Mouse (Mus musculus) hindbrain, embryonic 11.5 days (tissue): ENCODE data around the gene Daxx. TPM values are rescaled to one million over a fixed set of nuclear protein-coding genes. Genes with fewer than 3 reads are reported as not detected.
"Not testable (repeated sequence)": the region's sequence is repeated elsewhere in the genome, so short reads cannot be mapped to it uniquely, and the experiment has no call there.

Experiments
- ATAC-seq: fragments of 200-750 bp; cut with Nextera tagmentation; 2 replicates; pipeline ENCODE4 v1.8.0; 2017; ENCODE audit warnings: mild to moderate bottlenecking, moderate TSS enrichment, moderate library complexity; ENCODE audit not compliant: low FRiP score
- DNase-seq: peaks from one replicate; pipeline ENCODE4 v3.0.0-alpha.2; 2015; ENCODE audit warnings: low spot score
- H3K27ac ChIP-seq: fragments of 300-500 bp; sonication (generic); 2 replicates; pipeline ENCODE4 v1.5.1; 2014; ENCODE audit warnings: mild to moderate bottlenecking, low read depth, low read length
- H3K27me3 ChIP-seq: fragments of 300-500 bp; sonication (generic); 2 replicates; pipeline ENCODE4 v1.6.1; 2014; ENCODE audit warnings: mild to moderate bottlenecking, low read length, moderate library complexity, mixed read lengths; ENCODE audit not compliant: control insufficient read depth, insufficient read depth
- H3K36me3 ChIP-seq: fragments of 300-500 bp; sonication (generic); 2 replicates; pipeline ENCODE4 v1.6.1; 2014; ENCODE audit warnings: mild to moderate bottlenecking, low read length, moderate library complexity, mixed read lengths; ENCODE audit not compliant: control insufficient read depth, insufficient read depth
- H3K4me1 ChIP-seq: fragments of 300-500 bp; sonication (generic); replicated peaks from 2 replicates; pipeline ENCODE4 v1.6.1; 2014; ENCODE audit warnings: low read length, mixed read lengths; ENCODE audit not compliant: control insufficient read depth, insufficient read depth
- H3K4me2 ChIP-seq: fragments of 300-500 bp; sonication (generic); replicated peaks from 2 replicates; pipeline ENCODE4 v1.6.1; 2014; ENCODE audit warnings: mild to moderate bottlenecking, low read depth, low read length
- H3K4me3 ChIP-seq: fragments of 300-500 bp; sonication (generic); 2 replicates; pipeline ENCODE4 v1.5.1; 2014; ENCODE audit warnings: low read depth, low read length
- H3K9ac ChIP-seq: fragments of 300-500 bp; sonication (generic); 2 replicates; pipeline ENCODE4 v1.6.1; 2014; ENCODE audit warnings: low read depth, low read length
- H3K9me3 ChIP-seq: fragments of 300-500 bp; sonication (generic); 2 replicates; pipeline ENCODE4 v1.6.1; 2016; ENCODE audit warnings: low read length; ENCODE audit not compliant: control insufficient read depth
- WGBS: fragments of 180-500 bp; shearing (Covaris S2); extraction: QIAGEN DNeasy Blood & Tissue Kit; methylation state at CpG from one replicate; pipeline ENCODE4 v1.1.7; 2014; 5-methylcytosine and 5-hydroxymethylcytosine counted together
- polyA plus RNA-seq: library from polyadenylated mRNA; unstranded; fragments of >200 nt; fragmentation: Nextera tagmentation; extraction: Ambion mirVana; gene quantifications from 2 replicates; pipeline ENCODE4 v1.2.1, GENCODE M21; 2014

The Daxx gene
- polyA plus RNA-seq: 47.0 and 60.0 TPM in 2 replicates

DNA sequence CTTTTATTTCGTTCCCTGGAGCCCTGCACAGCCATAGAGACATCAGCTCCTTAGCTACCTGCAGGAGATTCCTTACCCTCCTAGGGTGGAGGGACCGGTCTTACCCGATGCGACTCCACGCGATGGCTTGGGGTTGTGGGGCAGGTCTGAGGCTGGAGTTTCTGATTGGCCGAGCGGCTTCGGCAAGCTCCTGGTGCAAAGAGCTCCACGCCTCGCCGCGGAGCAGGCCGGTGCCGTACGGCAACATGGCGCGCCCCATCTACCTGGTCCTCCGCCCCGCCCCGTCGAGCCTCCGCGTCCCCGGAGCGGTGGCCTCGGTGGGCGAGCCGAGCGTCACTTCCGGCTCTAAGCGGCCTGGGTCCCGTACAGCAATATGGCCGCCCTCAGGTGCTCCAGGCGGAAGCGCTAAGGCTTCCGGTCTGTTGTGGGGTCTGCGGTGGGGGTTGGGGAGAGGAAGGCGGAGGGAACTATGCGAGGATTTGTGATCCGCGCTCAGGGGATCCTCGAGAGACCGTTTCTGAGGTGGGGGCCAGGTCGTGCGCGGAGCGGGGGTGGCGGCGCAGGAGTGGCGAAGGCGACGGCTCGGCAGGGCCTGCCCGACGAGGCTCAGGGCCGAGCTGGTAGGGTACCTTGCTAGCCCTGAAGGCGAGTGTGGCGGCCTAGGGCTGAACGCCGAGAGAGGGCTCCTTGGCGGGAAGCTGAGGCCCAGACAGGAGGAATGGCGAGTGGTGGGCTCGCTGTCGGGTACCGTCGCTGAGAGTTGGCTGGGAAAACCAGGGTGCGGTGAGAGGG, at the start of gene Daxx:
Daxx (plus strand) TSS at position 338 of the 792 bp plus-strand sequence.
- WGBS: 1% methylated on average over 68 of the region's 68 CpGs
- ATAC-seq (peak; percentile 97), DNase-seq (peak; percentile 99)
- Histone ChIP-seq H3K4me2 (peak within 1 kb of the TSS; percentile 96), H3K27ac (peak within 1 kb of the TSS; percentile 84), H3K9me3 (no peaks in the 10 kb centered on the region), H3K36me3 (peaks cover 17% of the 10 kb centered on the region), H3K4me3 (peak within 1 kb of the TSS; percentile 87), H3K9ac (peak within 1 kb of the TSS; percentile 87), H3K4me1 (peaks cover 6% of the 10 kb centered on the region), H3K27me3 (no peaks in the 10 kb centered on the region)

DNA sequence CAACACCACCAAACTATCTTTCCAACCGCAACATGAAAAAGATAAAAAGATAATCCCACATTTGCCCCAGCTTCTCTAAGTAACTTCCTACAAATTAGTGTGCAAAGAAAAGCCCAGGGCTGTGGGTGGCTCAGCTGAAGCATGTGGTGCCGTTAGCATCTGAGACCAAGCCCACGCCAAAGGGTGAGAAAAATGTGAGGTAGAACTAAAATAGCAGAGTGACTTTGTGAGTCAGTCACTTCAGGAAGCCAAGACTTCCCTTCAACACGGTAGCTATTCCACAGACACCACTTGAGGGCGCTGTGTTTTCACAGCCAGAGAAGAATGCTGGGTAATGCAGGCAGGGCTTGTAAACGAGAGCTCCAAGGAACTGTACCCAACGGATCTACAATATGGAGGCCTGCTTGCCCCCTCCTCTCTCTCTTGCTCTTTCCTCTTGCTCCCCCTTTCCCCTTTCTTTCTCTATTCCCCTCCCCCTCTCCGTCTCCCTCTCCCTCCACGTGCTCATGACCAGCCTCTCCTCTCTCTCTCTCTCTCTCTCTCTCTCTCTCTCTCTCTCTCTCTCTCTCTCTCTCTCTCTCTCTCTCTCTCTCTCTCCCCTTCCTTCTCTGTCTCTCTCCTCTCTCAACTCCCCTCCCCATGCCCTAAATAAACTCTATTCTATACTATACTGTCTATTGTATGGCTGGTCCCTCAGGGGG, 43.7 kb upstream of the Daxx start:
- Histone ChIP-seq H3K27me3 (no peaks in the 10 kb centered on the region), H3K9ac (no peak overlapping the region), H3K4me1 (no peaks in the 10 kb centered on the region), H3K4me3 (no peak overlapping the region), H3K4me2 (no peak overlapping the region), H3K9me3 (no peaks in the 10 kb centered on the region), H3K27ac (no peak overlapping the region), H3K36me3 (no peaks in the 10 kb centered on the region)
- WGBS: 49% methylated on average over 9 of the region's 9 CpGs
- DNase-seq: peak; percentile 53
- no peak for ATAC-seq

- not testable (repeated sequence) for H3K4me2 ChIP-seq, ATAC-seq, DNase-seq, H3K9ac ChIP-seq, H3K9me3 ChIP-seq, H3K4me3 ChIP-seq, H3K27ac ChIP-seq, H3K27me3 ChIP-seq, H3K4me1 ChIP-seq, H3K36me3 ChIP-seq
- no CpG with 5 or more reads among the region's 12 CpGs for WGBS
Observed at GRCm38 (mm10) chr17:33873537-33873936, 35.7 kb upstream of the Daxx start, which contains the start of gene Gm7029. Gene Gm7029 (plus strand): TSS chr17:33873837.

GRCm38 (mm10) chr17:33874411-33874810, 34.8 kb upstream of the Daxx start:
- DNase-seq (no peak), ATAC-seq (no peak)
- H3K4me2 ChIP-seq: no peak overlapping the region
- H3K27me3 ChIP-seq: no peaks in the 10 kb centered on the region
- no peak overlapping the region for H3K9ac ChIP-seq
- WGBS: 89% methylated on average over 11 of the region's 11 CpGs
- H3K4me3 ChIP-seq: no peak overlapping the region
- no peak overlapping the region for H3K27ac ChIP-seq
- H3K9me3 ChIP-seq: no peaks in the 10 kb centered on the region
- H3K36me3 ChIP-seq: no peaks in the 10 kb centered on the region
- H3K4me1 ChIP-seq: no peaks in the 10 kb centered on the region

DNA sequence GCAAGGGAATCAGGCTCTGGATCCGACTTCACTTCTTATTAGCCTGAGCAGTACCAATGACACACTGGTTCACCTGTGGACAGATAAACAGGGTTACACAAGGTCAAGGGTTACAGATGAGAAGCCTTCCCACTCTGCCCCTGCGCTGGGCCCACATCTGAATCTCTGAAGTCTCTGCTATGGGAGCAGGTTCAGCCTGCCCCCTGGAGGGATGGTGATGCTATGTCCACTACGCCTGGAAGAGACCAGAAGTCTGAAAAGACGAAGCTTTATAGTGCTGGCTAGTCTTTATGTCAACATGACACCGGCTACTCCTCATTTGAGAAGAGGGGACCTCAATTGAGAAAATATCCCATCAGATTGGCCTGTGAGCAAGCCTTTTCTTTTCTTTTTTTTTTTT, 33.4 kb upstream of the Daxx start:
- DNase-seq: peak; percentile 17
- H3K4me3 ChIP-seq, H3K27ac ChIP-seq, H3K9me3 ChIP-seq, ATAC-seq, H3K4me1 ChIP-seq, H3K27me3 ChIP-seq, H3K36me3 ChIP-seq, H3K9ac ChIP-seq, H3K4me2 ChIP-seq: not testable (repeated sequence)
- WGBS: 84% methylated on average over 5 of the region's 5 CpGs

- not testable (repeated sequence) for H3K27ac ChIP-seq, H3K9me3 ChIP-seq, ATAC-seq, H3K4me1 ChIP-seq, H3K4me2 ChIP-seq, DNase-seq, H3K9ac ChIP-seq, H3K27me3 ChIP-seq, H3K36me3 ChIP-seq, H3K4me3 ChIP-seq
- 87% methylated on average over 5 of the region's 11 CpGs for WGBS
Observed at GRCm38 (mm10) chr17:33884320-33884719, 24.9 kb upstream of the Daxx start.

GRCm38 (mm10) chr17:33887802-33888201, 21.4 kb upstream of the Daxx start:
- not testable (repeated sequence) for ATAC-seq, H3K9me3 ChIP-seq, H3K9ac ChIP-seq, H3K4me1 ChIP-seq, H3K4me3 ChIP-seq, H3K27me3 ChIP-seq, H3K36me3 ChIP-seq, H3K27ac ChIP-seq, H3K4me2 ChIP-seq, DNase-seq
- 76% methylated on average over 2 of the region's 2 CpGs for WGBS

DNA sequence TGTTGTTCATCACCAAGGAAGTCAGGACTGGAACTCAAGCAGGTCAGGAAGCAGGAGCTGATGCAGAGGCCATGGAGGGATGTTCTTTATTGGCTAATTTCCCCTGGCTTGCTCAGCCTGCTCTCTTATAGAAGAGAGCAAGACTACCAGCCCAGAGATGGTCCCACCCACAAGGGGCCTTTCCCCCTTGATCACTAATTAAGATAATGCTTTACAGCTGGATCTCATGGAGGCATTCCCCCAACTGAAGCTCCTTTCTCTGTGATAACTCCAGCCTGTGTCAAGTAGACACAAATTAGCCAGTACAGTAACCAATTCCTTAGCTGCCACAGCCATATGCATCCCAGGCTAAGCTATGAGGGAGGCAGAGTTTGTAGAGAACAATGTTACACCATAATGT, 21.0 kb upstream of the Daxx start:
- H3K4me3 ChIP-seq: not testable (repeated sequence)

More for the DNA sequence above, 21.0 kb upstream of the Daxx start:
- H3K36me3 ChIP-seq, H3K27ac ChIP-seq, H3K27me3 ChIP-seq, ATAC-seq, DNase-seq, H3K9ac ChIP-seq, H3K9me3 ChIP-seq, H3K4me2 ChIP-seq, H3K4me1 ChIP-seq: not testable (repeated sequence)
